Mouse (Mus musculus) MEL (cell line): ENCODE data around the gene Shc4. TPM values are rescaled to one million over a fixed set of nuclear protein-coding genes. Genes with fewer than 3 reads are reported as not detected.
A peak's percentile ranks its signal among the peaks of the same experiment; 100 is the strongest.

ENCODE experiments used
- DNase-seq: peaks from one replicate; pipeline ENCODE4 v3.0.0; 2011; ENCODE audit warnings: low read depth, low spot score
- H3K27ac ChIP-seq: 2 replicates; pipeline ENCODE4 v1.5.1; 2012; ENCODE audit warnings: low read depth, mild to moderate bottlenecking, control low read depth, low read length, moderate library complexity; ENCODE audit not compliant: control insufficient read depth
- H3K27me3 ChIP-seq, 2 experiments: fragments of 150-350 bp in 1 of 2; sonication (generic) in 1 of 2; 2 replicates each; pipeline ENCODE4 v1.6.1; 2012; ENCODE audit warnings: low read length in 2 of 2, mild to moderate bottlenecking in 2 of 2, improper control_type of control experiment in 1 of 2, moderate library complexity in 1 of 2; ENCODE audit not compliant: insufficient read depth in 2 of 2, control insufficient read depth in 1 of 2
- H3K36me3 ChIP-seq, 2 experiments: 2 replicates each; pipeline ENCODE4 v1.6.1; 2012 to 2014; ENCODE audit warnings: low read length in 2 of 2, improper control_type of control experiment in 1 of 2, inconsistent platforms in 1 of 2, mild to moderate bottlenecking in 1 of 2; ENCODE audit not compliant: insufficient read depth in 2 of 2, control insufficient read depth in 1 of 2
- H3K4me1 ChIP-seq, 2 experiments: fragments of 150-350 bp in 1 of 2; sonication (generic) in 1 of 2; 2 replicates each; pipeline ENCODE4 v1.6.1; 2012; ENCODE audit warnings: low read length in 2 of 2, improper control_type of control experiment in 1 of 2, mild to moderate bottlenecking in 1 of 2; ENCODE audit not compliant: insufficient read depth in 2 of 2, control insufficient read depth in 1 of 2
- H3K4me3 ChIP-seq, 2 experiments: fragments of 150-350 bp in 1 of 2; sonication (generic) in 1 of 2; 2 replicates each; pipeline ENCODE4 v1.5.1; 2012; ENCODE audit warnings: low read depth in 2 of 2, low read length in 2 of 2, mild to moderate bottlenecking in 2 of 2, moderate library complexity in 2 of 2, control low read depth in 1 of 2, improper control_type of control experiment in 1 of 2; ENCODE audit not compliant: control insufficient read depth in 1 of 2, insufficient read depth in 1 of 2
- H3K79me2 ChIP-seq: 2 replicates; pipeline ENCODE4 v1.6.1; 2012; ENCODE audit warnings: mild to moderate bottlenecking, low read length, moderate library complexity; ENCODE audit not compliant: control insufficient read depth, poor library complexity, insufficient read depth
- H3K9ac ChIP-seq: 2 replicates; pipeline ENCODE4 v1.6.1; 2012; ENCODE audit warnings: low read depth, mild to moderate bottlenecking, control low read depth, low read length, moderate library complexity; ENCODE audit not compliant: control insufficient read depth, poor library complexity, severe bottlenecking
- H3K9me3 ChIP-seq: fragments of 150-350 bp; sonication (generic); replicated peaks from 2 replicates; pipeline ENCODE4 v1.6.1; 2012; ENCODE audit warnings: mild to moderate bottlenecking, low read length, improper control_type of control experiment, moderate library complexity; ENCODE audit not compliant: insufficient read depth
- CHD2 ChIP-seq: IDR thresholded peaks from 2 replicates; pipeline ENCODE4 v1.6.1; 2011; ENCODE audit warnings: low read length, improper control_type of control experiment
- CTCF ChIP-seq, 3 experiments: IDR thresholded peaks in 2 of 3; conservative IDR thresholded peaks in 1 of 3; 2 replicates each; pipeline ENCODE4 v1.5.1; 2011 to 2012; ENCODE audit warnings: low read length in 3 of 3, low read depth in 2 of 3, mild to moderate bottlenecking in 2 of 3, improper control_type of control experiment in 1 of 3, inconsistent platforms in 1 of 3, mixed read lengths in 1 of 3, moderate library complexity in 1 of 3; ENCODE audit not compliant: control insufficient read depth in 1 of 3, insufficient read depth in 1 of 3, poor library complexity in 1 of 3, severe bottlenecking in 1 of 3
- ELF1 ChIP-seq: IDR thresholded peaks from 2 replicates; pipeline ENCODE4 v1.6.1; 2014; ENCODE audit warnings: low read depth, mild to moderate bottlenecking, inconsistent platforms, low read length, improper control_type of control experiment, moderate library complexity
- ETS1 ChIP-seq: IDR thresholded peaks from 2 replicates; pipeline ENCODE4 v1.6.1; 2012; ENCODE audit warnings: low read depth, mild to moderate bottlenecking, inconsistent platforms, low read length, improper control_type of control experiment, moderate library complexity
- GABPA ChIP-seq: IDR thresholded peaks from 2 replicates; pipeline ENCODE4 v1.6.1; 2012; ENCODE audit warnings: low read depth, mild to moderate bottlenecking, inconsistent platforms, low read length, improper control_type of control experiment, moderate library complexity
- GATA1 ChIP-seq: IDR thresholded peaks from 2 replicates; pipeline ENCODE4 v1.6.1; 2011; ENCODE audit warnings: low read depth, low read length, improper control_type of control experiment
- HCFC1 ChIP-seq: IDR thresholded peaks from 2 replicates; pipeline ENCODE4 v1.6.1; 2012; ENCODE audit warnings: low read depth, mild to moderate bottlenecking, inconsistent platforms, low read length, improper control_type of control experiment, moderate library complexity
- JUND ChIP-seq: IDR thresholded peaks from 2 replicates; pipeline ENCODE4 v1.6.1; 2011; ENCODE audit warnings: low read depth, mild to moderate bottlenecking, improper control_type of control experiment, low read length
- KAT2A ChIP-seq: conservative IDR thresholded peaks from 2 replicates; pipeline ENCODE4 v1.6.1; 2012; ENCODE audit warnings: low read depth, low read length, improper control_type of control experiment, inconsistent platforms
- MAFK ChIP-seq: IDR thresholded peaks from 2 replicates; pipeline ENCODE4 v1.6.1; 2011; ENCODE audit warnings: low read depth, mild to moderate bottlenecking, low read length, improper control_type of control experiment, borderline replicate concordance
- MEF2A ChIP-seq: IDR thresholded peaks from 2 replicates; pipeline ENCODE4 v1.6.1; 2014; ENCODE audit warnings: low read depth, mild to moderate bottlenecking, inconsistent platforms, low read length, improper control_type of control experiment; ENCODE audit not compliant: poor library complexity, insufficient replicate concordance, severe bottlenecking; ENCODE audit errors: extremely low read depth
- MXI1 ChIP-seq: IDR thresholded peaks from 2 replicates; pipeline ENCODE4 v1.6.1; 2011; ENCODE audit warnings: mild to moderate bottlenecking, low read depth, low read length, improper control_type of control experiment
- MYB ChIP-seq: IDR thresholded peaks from 2 replicates; pipeline ENCODE4 v1.6.1; 2011; ENCODE audit warnings: mild to moderate bottlenecking, low read depth, low read length, improper control_type of control experiment
- NELFE ChIP-seq: IDR thresholded peaks from 2 replicates; pipeline ENCODE4 v1.6.1; 2011; ENCODE audit warnings: low read depth, low read length, improper control_type of control experiment
- POLR2AphosphoS5 ChIP-seq: IDR thresholded peaks from 2 replicates; pipeline ENCODE4 v1.6.1; 2012; ENCODE audit warnings: low read depth, borderline replicate concordance, mild to moderate bottlenecking, inconsistent platforms, low read length, moderate library complexity, mixed read lengths
- RAD21 ChIP-seq: IDR thresholded peaks from 2 replicates; pipeline ENCODE4 v1.6.1; 2011; ENCODE audit warnings: mild to moderate bottlenecking, low read depth, low read length, improper control_type of control experiment
- SIN3A ChIP-seq: IDR thresholded peaks from 2 replicates; pipeline ENCODE4 v1.6.1; 2012; ENCODE audit warnings: low read length, improper control_type of control experiment, inconsistent platforms
- SMC3 ChIP-seq: IDR thresholded peaks from 2 replicates; pipeline ENCODE4 v1.6.1; 2011; ENCODE audit warnings: low read depth, low read length, improper control_type of control experiment
- ZC3H11A ChIP-seq: IDR thresholded peaks from 2 replicates; pipeline ENCODE4 v1.6.1; 2012; ENCODE audit warnings: low read depth, mild to moderate bottlenecking, inconsistent platforms, low read length, improper control_type of control experiment
- ZKSCAN1 ChIP-seq: IDR thresholded peaks from 2 replicates; pipeline ENCODE4 v1.6.1; 2012; ENCODE audit warnings: low read depth, mild to moderate bottlenecking, inconsistent platforms, low read length, improper control_type of control experiment, moderate library complexity
- ZMIZ1 ChIP-seq: IDR thresholded peaks from 2 replicates; pipeline ENCODE4 v1.6.1; 2012; ENCODE audit warnings: low read depth, mild to moderate bottlenecking, inconsistent platforms, low read length, improper control_type of control experiment, moderate library complexity
- polyA plus RNA-seq, 2 experiments: library from polyadenylated mRNA; stranded (reverse) in 1 of 2; unstranded in 1 of 2; fragments of >175 nt in 1 of 2; fragments of >200 nt in 1 of 2; gene quantifications; 2 replicates each; pipeline versions ENCODE4 v1.2.1 to v1.2.4; 2012; ENCODE audit warnings: low replicate concordance in 2 of 2, low read depth in 1 of 2; ENCODE audit not compliant: insufficient read length in 2 of 2, insufficient read depth in 1 of 2, missing spikeins in 1 of 2
- total RNA-seq: library from RNA; depleted of rRNA; stranded (reverse); fragments of 300-350 nt; gene quantifications from 2 replicates; pipeline ENCODE4 v1.2.3, GENCODE M21; 2012

Shc4 gene
- total and polyA plus RNA-seq, 3 experiments: 0.38 to 1.1 TPM; not detected in 1

DNA sequence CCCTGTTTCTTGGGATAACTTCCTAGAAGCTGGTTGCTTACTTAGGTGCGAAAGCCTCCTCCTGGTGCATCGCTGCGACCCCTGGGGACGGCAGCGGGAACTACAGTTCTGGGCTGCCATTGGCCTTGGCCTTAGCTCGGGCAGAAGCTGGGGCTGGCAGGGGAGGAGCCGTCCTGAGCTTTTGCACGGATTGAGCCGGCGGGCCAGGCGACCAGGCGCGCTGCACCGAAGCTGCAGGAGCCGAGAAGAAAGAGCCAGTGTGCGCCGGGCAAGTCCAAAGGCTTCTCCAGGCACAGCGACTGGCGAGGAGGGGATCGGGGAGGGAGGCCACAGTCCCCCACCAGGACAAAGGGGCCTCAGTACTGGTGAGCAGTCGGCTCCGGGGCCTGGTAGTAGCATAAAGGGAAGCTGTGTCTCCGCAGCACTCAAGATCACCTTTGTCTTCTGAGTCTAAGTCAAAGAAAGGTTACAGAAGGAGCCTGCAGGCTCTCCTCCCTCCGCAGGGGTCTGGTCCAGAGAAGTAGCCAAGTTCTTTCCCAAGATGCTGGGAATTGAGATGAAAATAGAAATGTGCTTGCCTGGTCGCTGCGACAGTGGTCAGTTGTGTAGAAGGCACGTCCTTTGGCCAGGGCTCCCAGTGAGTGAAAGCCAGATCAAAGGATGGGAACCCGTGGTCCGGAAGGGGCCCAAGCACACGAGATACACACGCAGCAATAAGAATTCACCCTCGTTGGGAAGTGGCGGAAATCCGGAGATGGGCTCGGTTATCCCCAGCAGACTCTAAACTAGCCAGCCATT is 8.0 kb upstream of the Shc4 start:
- H3K9ac ChIP-seq: no peak overlapping the region
- H3K4me3 ChIP-seq: no peak overlapping the region
- H3K27ac ChIP-seq: no peak overlapping the region
- peaks cover 0 to 5% of the 10 kb centered on the region in 2 experiments; a peak in 1 of 4 replicates for H3K4me1 ChIP-seq
- DNase-seq: peak; percentile 82
- no peaks in the 10 kb centered on the region for H3K36me3 ChIP-seq
- no peaks in the 10 kb centered on the region for H3K9me3 ChIP-seq
- H3K27me3 ChIP-seq: no peaks in the 10 kb centered on the region; a peak in 2 of 4 replicates
- no peaks in the 10 kb centered on the region for H3K79me2 ChIP-seq
- TF ChIP-seq CHD2: no peak
- peak; percentile 68 for TF ChIP-seq RAD21
- peak; percentile 96 for TF ChIP-seq SMC3
- TF ChIP-seq KAT2A: no peak
- TF ChIP-seq MAFK: no peak
- no peak for TF ChIP-seq JUND
- no peak for TF ChIP-seq ELF1
- TF ChIP-seq HCFC1: no peak
- no peak for TF ChIP-seq ZMIZ1
- TF ChIP-seq ZC3H11A: peak; percentile 81
- no peak for TF ChIP-seq MEF2A
- no peak for TF ChIP-seq POLR2AphosphoS5
- no peak for TF ChIP-seq ETS1
- no peak for TF ChIP-seq NELFE
- no peak for TF ChIP-seq MXI1
- no peak for TF ChIP-seq MYB
- TF ChIP-seq CTCF (IDR thresholded peaks at IDR 0.05 in 2 of 3, conservative IDR thresholded peaks at IDR 0.05 in 1 of 3; ENCODE audit: control insufficient read depth in 1 of 3, insufficient read depth in 1 of 3, low read depth in 2 of 3, low read length in 3 of 3, poor library complexity in 1 of 3, severe bottlenecking in 1 of 3): peak; percentile 75 to 87 (median 86)
- no peak for TF ChIP-seq GABPA
- TF ChIP-seq GATA1: no peak
- no peak for TF ChIP-seq ZKSCAN1
- peak; percentile 23; the same call in 1 of the 2 replicates for TF ChIP-seq SIN3A
